ENCODE assay signal across 7 mouse cellular contexts in the genomic region with DNA sequence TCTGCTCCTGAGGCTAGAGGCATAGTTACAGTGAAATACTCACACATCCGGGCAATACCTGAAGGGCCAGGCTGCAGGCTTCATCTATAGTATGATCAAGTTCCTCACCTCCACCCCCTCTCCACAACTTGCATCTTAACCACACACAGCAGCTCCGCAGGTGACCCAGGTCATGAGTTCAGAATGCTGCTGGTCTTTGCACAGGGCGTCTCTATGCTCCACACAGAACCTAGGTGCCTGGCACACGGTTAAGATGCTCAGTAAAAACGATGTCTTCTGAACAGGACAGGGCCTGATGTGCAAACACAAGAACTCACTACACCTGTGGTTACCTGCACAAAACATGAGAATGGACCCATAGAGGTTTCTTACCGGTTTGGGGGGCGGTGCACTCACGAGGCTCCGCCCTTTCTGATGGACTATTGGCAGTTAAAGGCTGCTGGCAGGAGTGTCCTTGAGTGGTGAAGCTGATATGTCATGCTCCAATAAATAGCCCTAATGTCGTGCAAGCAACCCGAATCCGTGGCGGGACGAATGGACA. TPM values are rescaled to one million over a fixed set of nuclear protein-coding genes. Genes with fewer than 3 reads are reported as not detected.
DNase-seq lines count a peak whose midpoint lies in the region; ATAC-seq and TF ChIP-seq lines count a peak whose summit lies in the region.

Gene Galt, plus strand, starts transcription at position 432 of the 541 bp plus-strand sequence.

- no peak for DNase-seq in thymus, adult 2 months
- no peak for DNase-seq in thymus, postnatal 4 days
- peak; percentile 90 for DNase-seq in cerebellum, adult 9-11 months
- DNase-seq in gastrocnemius, postnatal 4 days (ENCODE audit: low spot score in 2 of 2): no peak
- peak; percentile 68 for DNase-seq in large intestine, adult 2 months (ENCODE audit: low read depth, low spot score)
- DNase-seq in embryo, embryonic 10 days (ENCODE audit: low spot score): no peak

- TF ChIP-seq POLR2A in thymus, adult 2 months (IDR thresholded peaks at IDR 0.05; ENCODE audit: control insufficient read depth, extremely low read depth, insufficient read depth, low read length, poor library complexity): no peak

- no peaks in the 10 kb centered on the region for H3K27me3 ChIP-seq in thymus, adult 2 months (ENCODE audit: control insufficient read depth, insufficient read depth, low read length)

- peak; percentile 45 for ATAC-seq in megakaryocyte progenitor cell, adult 5-6 weeks (replicated peaks; ENCODE audit: poor library complexity)

- peak within 1 kb of the TSS; percentile 93 for H3K4me3 ChIP-seq in thymus, adult 2 months (ENCODE audit: control insufficient read depth, insufficient read depth, low read length)

- peaks cover 11% of the 10 kb centered on the region for H3K4me1 ChIP-seq in thymus, adult 2 months (replicated peaks; ENCODE audit: control insufficient read depth, insufficient read depth, low read length)

- no peak for TF ChIP-seq CTCF in thymus, adult 2 months (IDR thresholded peaks at IDR 0.05; ENCODE audit: borderline replicate concordance, control insufficient read depth, extremely low read depth, insufficient read depth, low read length, poor library complexity)

- H3K27ac ChIP-seq in thymus, adult 2 months (ENCODE audit: control insufficient read depth, insufficient read depth, low read length): peak within 1 kb of the TSS; percentile 63

- 17% methylated on average over 14 of the region's 14 CpGs for WGBS in thymus, adult 2 months
- WGBS in large intestine, adult 2 months: 10% methylated on average over 14 of the region's 14 CpGs

- peaks cover 6% of the 10 kb centered on the region for H3K36me3 ChIP-seq in thymus, adult 2 months (ENCODE audit: control insufficient read depth, insufficient read depth, low read length)

RNA-seq across cellular contexts. Expression of gene Galt, which starts in this region (rescaled TPM):
- polyA plus RNA-seq in thymus, adult 2 months (2012; rRNA removed): 189 and 211 TPM in 2 replicates
- total RNA-seq in gastrocnemius, postnatal 4 days (2021): 10 to 100 TPM; 24.0 to 24.1 TPM
- 71.2 and 87.4 TPM in 2 replicates for polyA plus RNA-seq in large intestine, adult 2 months (2012; rRNA removed)
- total RNA-seq in megakaryocyte progenitor cell, adult 5-6 weeks (2015): 31.5 and 34.7 TPM in 2 replicates
- total RNA-seq in megakaryocyte progenitor cell, adult 5-6 weeks (2017): 26.1 and 36.4 TPM in 2 replicates

Comparison
In these comparisons a context has a peak if more than half of its experiments do, and no peak if none do; other contexts are left out.
1. DNase-seq: peak in cerebellum, adult 9-11 months (single experiment) and large intestine, adult 2 months (single experiment); none in thymus, adult 2 months (single experiment), thymus, postnatal 4 days (single experiment), gastrocnemius, postnatal 4 days (0 of 2) and embryo, embryonic 10 days (single experiment).